Mouse (Mus musculus) embryonic facial prominence, embryonic 12.5 days (tissue): ENCODE measurements around the gene Siah1a. TPM values are rescaled to one million over a fixed set of nuclear protein-coding genes. Genes with fewer than 3 reads are reported as not detected.

Experiments used
- ATAC-seq: fragments of 200-750 bp; cut with Nextera tagmentation; 2 replicates; pipeline ENCODE4 v1.8.0; 2017; ENCODE audit not compliant: insufficient number of reproducible peaks, insufficient read depth, low FRiP score, low TSS enrichment
- H3K27ac ChIP-seq: fragments of 300-500 bp; sonication (generic); 2 replicates; pipeline ENCODE4 v1.5.1; 2016; ENCODE audit warnings: mild to moderate bottlenecking
- H3K27me3 ChIP-seq: fragments of 300-500 bp; sonication (generic); 2 replicates; pipeline ENCODE4 v1.6.1; 2016; ENCODE audit warnings: mild to moderate bottlenecking, moderate library complexity
- H3K36me3 ChIP-seq: fragments of 300-500 bp; sonication (generic); 2 replicates; pipeline ENCODE4 v1.6.1; 2016; ENCODE audit warnings: mild to moderate bottlenecking
- H3K4me1 ChIP-seq: fragments of 300-500 bp; sonication (generic); 2 replicates; pipeline ENCODE4 v1.6.1; 2016
- H3K4me2 ChIP-seq: fragments of 300-500 bp; sonication (generic); replicated peaks from 2 replicates; pipeline ENCODE4 v1.6.1; 2016; ENCODE audit warnings: mild to moderate bottlenecking, moderate library complexity
- H3K4me3 ChIP-seq: fragments of 300-500 bp; sonication (generic); 2 replicates; pipeline ENCODE4 v1.5.1; 2016; ENCODE audit warnings: mild to moderate bottlenecking
- H3K9ac ChIP-seq: fragments of 300-500 bp; sonication (generic); 2 replicates; pipeline ENCODE4 v1.6.1; 2016; ENCODE audit warnings: mild to moderate bottlenecking, moderate library complexity
- H3K9me3 ChIP-seq: fragments of 300-500 bp; sonication (generic); 2 replicates; pipeline ENCODE4 v1.6.1; 2016; ENCODE audit warnings: mild to moderate bottlenecking, moderate library complexity
- WGBS: fragments of 180-500 bp; shearing (Covaris S2); methylation state at CpG from one replicate; pipeline ENCODE4 v1.1.7; 2016; 5-methylcytosine and 5-hydroxymethylcytosine counted together
- polyA plus RNA-seq: library from polyadenylated mRNA; unstranded; fragments of >200 nt; fragmentation: Nextera tagmentation; extraction: Ambion mirVana; gene quantifications from 2 replicates; pipeline ENCODE4 v1.2.1, GENCODE M21; 2016

The Siah1a gene
- polyA plus RNA-seq, 1 experiment from 2014 or later = 74.5 TPM

GRCm38 (mm10) chr8:86720756-86721459, 24.8 kb downstream of the Siah1a start:
- peaks cover 23% of the 10 kb centered on the region; the same call in 1 of the 2 replicates for H3K36me3 ChIP-seq
- ATAC-seq = no peak
- no peaks in the 10 kb centered on the region for H3K27me3 ChIP-seq
- H3K4me1 ChIP-seq = no peaks in the 10 kb centered on the region
- no peak overlapping the region for H3K4me3 ChIP-seq
- no peak overlapping the region for H3K9ac ChIP-seq
- WGBS = 89% methylated on average over 6 of the region's 6 CpGs
- no peaks in the 10 kb centered on the region for H3K9me3 ChIP-seq
- H3K27ac ChIP-seq = no peak overlapping the region
- no peak overlapping the region for H3K4me2 ChIP-seq

GRCm38 (mm10) chr8:86719368-86719767, 26.4 kb downstream of the Siah1a start:
- Histone ChIP-seq H3K36me3 (peaks cover 23% of the 10 kb centered on the region; the same call in 1 of the 2 replicates), H3K9me3 (no peaks in the 10 kb centered on the region), H3K9ac (no peak overlapping the region), H3K4me2 (no peak overlapping the region), H3K4me3 (no peak overlapping the region), H3K27ac (no peak overlapping the region), H3K27me3 (no peaks in the 10 kb centered on the region), H3K4me1 (no peaks in the 10 kb centered on the region)
- 88% methylated on average over 1 of the region's 1 CpGs for WGBS
- ATAC-seq = no peak

GRCm38 (mm10) chr8:86718332-86718994, 27.3 kb downstream of the Siah1a start:
- Histone ChIP-seq H3K9ac (no peak overlapping the region), H3K36me3 (peaks cover 23% of the 10 kb centered on the region; the same call in 1 of the 2 replicates), H3K27ac (no peak overlapping the region), H3K4me1 (no peaks in the 10 kb centered on the region), H3K4me2 (no peak overlapping the region), H3K9me3 (no peaks in the 10 kb centered on the region), H3K27me3 (no peaks in the 10 kb centered on the region), H3K4me3 (no peak overlapping the region)
- ATAC-seq = no peak
- 85% methylated on average over 2 of the region's 2 CpGs for WGBS

GRCm38 (mm10) chr8:86713407-86714188, 32.1 kb downstream of the Siah1a start:
- peaks cover 22% of the 10 kb centered on the region; the same call in 1 of the 2 replicates for H3K36me3 ChIP-seq
- ATAC-seq = no peak
- no peaks in the 10 kb centered on the region for H3K9me3 ChIP-seq
- H3K27ac ChIP-seq = no peak overlapping the region
- H3K4me2 ChIP-seq = no peak overlapping the region
- no peaks in the 10 kb centered on the region; the same call in 1 of the 2 replicates for H3K4me1 ChIP-seq
- WGBS = 83% methylated on average over 14 of the region's 14 CpGs
- H3K4me3 ChIP-seq = no peak overlapping the region
- no peak overlapping the region for H3K9ac ChIP-seq
- no peaks in the 10 kb centered on the region for H3K27me3 ChIP-seq

DNA sequence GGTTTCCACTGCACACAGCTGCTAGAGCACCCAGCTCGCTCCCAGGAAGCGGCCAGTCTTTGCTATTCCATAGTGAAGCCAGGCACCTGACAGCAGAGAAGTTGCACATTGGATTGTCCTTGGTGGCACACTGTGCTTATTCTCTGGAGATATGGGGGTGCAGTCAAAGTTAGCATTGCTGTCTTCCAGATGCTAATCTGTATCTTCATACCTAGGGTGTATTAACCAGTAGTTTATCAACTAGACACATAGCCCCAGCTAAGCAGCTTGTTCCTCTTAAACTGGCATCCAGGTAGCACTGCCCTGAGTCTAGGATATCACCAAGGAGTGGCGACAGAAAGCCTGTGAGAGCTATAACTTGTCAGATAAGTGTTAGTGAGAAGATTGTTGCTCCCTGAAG, 33.1 kb downstream of the Siah1a start:
- H3K36me3 ChIP-seq = peaks cover 18% of the 10 kb centered on the region; the same call in 1 of the 2 replicates
- H3K27ac ChIP-seq = no peak overlapping the region
- H3K4me2 ChIP-seq = no peak overlapping the region
- H3K9me3 ChIP-seq = no peaks in the 10 kb centered on the region
- H3K27me3 ChIP-seq = no peaks in the 10 kb centered on the region
- H3K4me1 ChIP-seq = no peaks in the 10 kb centered on the region; the same call in 1 of the 2 replicates
- 93% methylated on average over 3 of the region's 3 CpGs for WGBS
- H3K4me3 ChIP-seq = no peak overlapping the region
- no peak for ATAC-seq
- no peak overlapping the region for H3K9ac ChIP-seq

- no peak overlapping the region for H3K27ac ChIP-seq
- H3K4me3 ChIP-seq = no peak overlapping the region
- no peak overlapping the region for H3K9ac ChIP-seq
- WGBS = 73% methylated on average over 4 of the region's 4 CpGs
- H3K36me3 ChIP-seq = peaks cover 13% of the 10 kb centered on the region; the same call in 1 of the 2 replicates
- H3K4me1 ChIP-seq = no peaks in the 10 kb centered on the region; the same call in 1 of the 2 replicates
- no peaks in the 10 kb centered on the region for H3K9me3 ChIP-seq
- ATAC-seq = no peak
- no peak overlapping the region for H3K4me2 ChIP-seq
- H3K27me3 ChIP-seq = no peaks in the 10 kb centered on the region
Measured at GRCm38 (mm10) chr8:86707873-86708272, 37.9 kb downstream of the Siah1a start.

- Histone ChIP-seq H3K27me3 (no peaks in the 10 kb centered on the region), H3K36me3 (peaks cover 12% of the 10 kb centered on the region; the same call in 1 of the 2 replicates), H3K4me2 (no peak overlapping the region), H3K9ac (no peak overlapping the region), H3K4me1 (no peaks in the 10 kb centered on the region; the same call in 1 of the 2 replicates), H3K4me3 (no peak overlapping the region), H3K27ac (no peak overlapping the region), H3K9me3 (no peaks in the 10 kb centered on the region)
- WGBS = 82% methylated on average over 5 of the region's 5 CpGs
- ATAC-seq = no peak
Measured at GRCm38 (mm10) chr8:86706756-86707155, 39.0 kb downstream of the Siah1a start.

GRCm38 (mm10) chr8:86705317-86705716, 40.4 kb downstream of the Siah1a start:
- 77% methylated on average over 3 of the region's 3 CpGs for WGBS
- Histone ChIP-seq H3K27ac (no peak overlapping the region), H3K27me3 (no peaks in the 10 kb centered on the region), H3K9me3 (no peaks in the 10 kb centered on the region), H3K9ac (no peak overlapping the region), H3K4me3 (no peak overlapping the region), H3K4me2 (no peak overlapping the region), H3K36me3 (0 out of 2 replicates have a peak, but pooled peaks cover 4% of the 10 kb centered on the region), H3K4me1 (no peaks in the 10 kb centered on the region)
- ATAC-seq = no peak

DNA sequence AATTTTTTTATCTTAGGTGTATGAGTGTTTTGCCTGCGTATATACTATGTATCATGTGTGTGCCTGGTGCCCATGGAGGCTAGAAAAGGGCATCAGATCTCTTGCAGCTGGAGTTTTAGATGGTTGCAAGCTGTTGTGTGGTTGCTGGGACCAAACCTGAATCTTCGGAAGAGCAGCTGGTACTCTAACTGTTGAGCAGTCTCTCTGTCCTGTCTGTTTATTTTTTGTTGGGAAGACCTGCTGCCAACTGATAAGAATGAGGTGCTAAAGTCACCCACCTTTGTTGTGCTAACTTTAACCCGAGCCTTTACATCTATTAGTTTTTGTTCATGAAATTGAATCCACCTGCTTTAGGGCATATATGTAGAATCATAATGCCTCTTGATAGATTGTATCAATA, 43.3 kb downstream of the Siah1a start:
- WGBS = 91% methylated on average over 3 of the region's 3 CpGs
- H3K4me2 ChIP-seq = no peak overlapping the region

DNA sequence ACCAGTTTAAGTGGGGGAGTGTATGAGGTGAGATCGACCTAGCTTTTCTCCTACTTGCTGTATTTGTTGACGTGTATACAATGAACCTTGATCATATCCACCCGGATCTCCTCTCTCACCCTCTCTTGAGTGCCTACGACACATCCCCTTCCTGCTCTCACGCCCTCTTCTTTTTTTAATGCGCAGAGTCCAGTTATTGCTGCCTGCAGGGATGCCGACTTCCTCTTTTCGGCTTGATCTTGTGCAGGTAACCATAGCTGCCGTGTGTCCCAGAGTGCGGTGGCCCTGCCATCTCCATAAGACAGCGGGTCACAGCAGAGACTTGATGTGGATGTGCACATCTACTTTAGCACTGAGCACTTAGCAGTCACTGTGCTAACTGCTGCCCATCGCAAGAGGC, 46.3 kb downstream of the Siah1a start:
- Histone ChIP-seq H3K27ac (no peak overlapping the region), H3K27me3 (no peaks in the 10 kb centered on the region), H3K4me2 (no peak overlapping the region), H3K9ac (no peak overlapping the region), H3K9me3 (no peaks in the 10 kb centered on the region), H3K4me3 (no peak overlapping the region), H3K4me1 (no peaks in the 10 kb centered on the region), H3K36me3 (0 out of 2 replicates have a peak, but pooled peaks cover 5% of the 10 kb centered on the region)
- no peak for ATAC-seq
- 94% methylated on average over 12 of the region's 12 CpGs for WGBS

More for the DNA sequence above, 43.3 kb downstream of the Siah1a start:
- Histone ChIP-seq H3K27me3 (no peaks in the 10 kb centered on the region), H3K27ac (no peak overlapping the region), H3K36me3 (0 out of 2 replicates have a peak, but pooled peaks cover 9% of the 10 kb centered on the region), H3K4me1 (no peaks in the 10 kb centered on the region), H3K9ac (no peak overlapping the region), H3K4me3 (no peak overlapping the region), H3K9me3 (no peaks in the 10 kb centered on the region)
- ATAC-seq = no peak

- no peak for ATAC-seq
- 50% methylated on average over 1 of the region's 1 CpGs for WGBS
- H3K36me3 ChIP-seq = 0 out of 2 replicates have a peak, but pooled peaks cover 5% of the 10 kb centered on the region
Measured at GRCm38 (mm10) chr8:86698811-86699421, 46.8 kb downstream of the Siah1a start.

More at GRCm38 (mm10) chr8:86698811-86699421, 46.8 kb downstream of the Siah1a start:
- no peak overlapping the region for H3K27ac ChIP-seq
- no peak overlapping the region for H3K4me3 ChIP-seq
- no peaks in the 10 kb centered on the region for H3K27me3 ChIP-seq
- no peak overlapping the region for H3K4me2 ChIP-seq
- no peaks in the 10 kb centered on the region for H3K4me1 ChIP-seq
- H3K9me3 ChIP-seq = no peaks in the 10 kb centered on the region
- no peak overlapping the region for H3K9ac ChIP-seq
